Mouse (Mus musculus): ENCODE data around the gene BC107364.
"Not testable (repeated sequence)": the region's sequence is repeated elsewhere in the genome, so short reads cannot be mapped to it uniquely, and the experiment has no call there.

DNA sequence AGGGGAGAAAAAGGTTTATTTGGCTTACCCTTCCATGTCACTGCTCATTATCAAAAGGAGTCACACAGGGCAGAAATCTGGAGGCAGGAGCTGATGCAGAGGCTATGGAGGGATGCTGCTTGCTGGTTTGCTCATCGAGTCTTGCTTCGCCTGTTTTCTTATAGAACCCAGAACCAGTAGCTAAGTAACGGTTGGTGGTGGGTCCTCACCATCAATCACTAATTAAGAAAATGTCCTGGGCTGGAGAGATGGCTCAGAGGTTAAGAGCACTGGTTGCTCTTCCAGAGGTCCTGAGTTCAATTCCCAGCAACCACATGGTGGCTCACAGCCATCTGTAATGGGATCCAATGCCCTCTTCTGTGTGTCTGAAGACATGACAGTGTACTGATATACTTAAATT lies 16.2 kb upstream of the BC107364 start:
- TF ChIP-seq POLR2A (IDR thresholded peaks at IDR 0.05; ENCODE audit: insufficient read depth, low read length); CTCF (IDR thresholded peaks at IDR 0.05; ENCODE audit: low read depth, low read length); EP300 (IDR thresholded peaks at IDR 0.05; ENCODE audit: insufficient read depth, low read depth, low read length): not testable (repeated sequence)
